Mouse (Mus musculus): ENCODE results near the gene Gm44965. TPM values are rescaled to one million over a fixed set of nuclear protein-coding genes. Genes with fewer than 3 reads are reported as not detected.
"Not testable (repeated sequence)": the region's sequence is repeated elsewhere in the genome, so short reads cannot be mapped to it uniquely, and the experiment has no call there.

Gm44965 gene
- total and polyA plus RNA-seq, 2 experiments from 2014 or later: not detected

GRCm38 (mm10) chr6:48608124-48608523, 14.4 kb downstream of the Gm44965 start:
- no peak overlapping the region for H3K4me2 ChIP-seq (ENCODE audit: low read depth)
- H3K36me3 ChIP-seq (ENCODE audit: insufficient read depth): peaks cover 3% of the 10 kb centered on the region; the same call in 1 of the 2 replicates
- no peak for TF ChIP-seq CTCF (IDR thresholded peaks at IDR 0.05; ENCODE audit: low read depth)
- no peak overlapping the region for H3K27ac ChIP-seq (ENCODE audit: low read depth, low read length)
- H3K4me1 ChIP-seq (ENCODE audit: insufficient read depth): 0 out of 2 replicates have a peak, but pooled peaks cover 2% of the 10 kb centered on the region
- WGBS: 57% methylated on average over 2 of the region's 2 CpGs
- no peak overlapping the region for H3K9ac ChIP-seq
- ATAC-seq (no peak), DNase-seq (no peak)
- no peak overlapping the region for H3K4me3 ChIP-seq (ENCODE audit: low read depth, low read length)
- no peaks in the 10 kb centered on the region for H3K27me3 ChIP-seq (ENCODE audit: insufficient read depth, low read length)
- H3K9me3 ChIP-seq (ENCODE audit: low read length): no peaks in the 10 kb centered on the region

GRCm38 (mm10) chr6:48609512-48609911, 15.8 kb downstream of the Gm44965 start:
- DNase-seq (no peak), ATAC-seq (no peak)
- peaks cover 11% of the 10 kb centered on the region for H3K36me3 ChIP-seq (ENCODE audit: insufficient read depth)
- 73% methylated on average over 7 of the region's 7 CpGs for WGBS
- no peaks in the 10 kb centered on the region for H3K4me1 ChIP-seq (ENCODE audit: insufficient read depth)
- no peak overlapping the region for H3K4me3 ChIP-seq (ENCODE audit: low read depth, low read length)
- TF ChIP-seq CTCF (IDR thresholded peaks at IDR 0.05; ENCODE audit: low read depth): no peak
- H3K4me2 ChIP-seq (ENCODE audit: low read depth): no peak overlapping the region
- H3K9me3 ChIP-seq (ENCODE audit: low read length): no peaks in the 10 kb centered on the region
- no peaks in the 10 kb centered on the region for H3K27me3 ChIP-seq (ENCODE audit: insufficient read depth, low read length)
- no peak overlapping the region for H3K27ac ChIP-seq (ENCODE audit: low read depth, low read length)
- H3K9ac ChIP-seq: no peak overlapping the region

DNA sequence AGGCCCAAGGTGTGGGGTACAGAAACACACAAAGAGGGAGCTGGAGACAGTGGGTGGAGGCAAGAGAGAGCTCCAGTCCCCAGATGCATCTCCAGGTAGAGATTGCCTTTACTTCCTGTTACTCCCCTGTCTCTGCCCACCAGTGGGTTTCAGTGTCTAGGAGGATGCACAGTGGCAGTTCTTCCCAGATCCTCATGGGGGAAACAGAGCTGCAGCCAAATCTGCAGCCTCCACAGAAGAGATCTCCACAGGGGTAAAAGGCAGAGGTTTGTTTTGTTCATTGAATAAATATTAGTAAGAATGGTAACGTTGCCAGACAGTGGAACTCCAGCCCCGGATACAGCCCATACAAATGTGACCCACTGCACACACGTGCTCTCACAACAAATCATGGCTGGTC, 16.9 kb downstream of the Gm44965 start:
- 0 out of 2 replicates have a peak, but pooled peaks have one; percentile 32 for ATAC-seq
- no peaks in the 10 kb centered on the region for H3K27me3 ChIP-seq (ENCODE audit: insufficient read depth, low read length)
- no peak overlapping the region for H3K4me3 ChIP-seq (ENCODE audit: low read depth, low read length)
- H3K27ac ChIP-seq (ENCODE audit: low read depth, low read length): no peak overlapping the region
- H3K4me2 ChIP-seq (ENCODE audit: low read depth): no peak overlapping the region
- no peak overlapping the region for H3K9ac ChIP-seq
- TF ChIP-seq CTCF (IDR thresholded peaks at IDR 0.05; ENCODE audit: low read depth): peak; percentile 13; the same call in 1 of the 2 replicates
- peaks cover 11% of the 10 kb centered on the region for H3K36me3 ChIP-seq (ENCODE audit: insufficient read depth)
- 85% methylated on average over 3 of the region's 3 CpGs for WGBS
- no peaks in the 10 kb centered on the region for H3K4me1 ChIP-seq (ENCODE audit: insufficient read depth)
- no peak for DNase-seq
- H3K9me3 ChIP-seq (ENCODE audit: low read length): no peaks in the 10 kb centered on the region

DNA sequence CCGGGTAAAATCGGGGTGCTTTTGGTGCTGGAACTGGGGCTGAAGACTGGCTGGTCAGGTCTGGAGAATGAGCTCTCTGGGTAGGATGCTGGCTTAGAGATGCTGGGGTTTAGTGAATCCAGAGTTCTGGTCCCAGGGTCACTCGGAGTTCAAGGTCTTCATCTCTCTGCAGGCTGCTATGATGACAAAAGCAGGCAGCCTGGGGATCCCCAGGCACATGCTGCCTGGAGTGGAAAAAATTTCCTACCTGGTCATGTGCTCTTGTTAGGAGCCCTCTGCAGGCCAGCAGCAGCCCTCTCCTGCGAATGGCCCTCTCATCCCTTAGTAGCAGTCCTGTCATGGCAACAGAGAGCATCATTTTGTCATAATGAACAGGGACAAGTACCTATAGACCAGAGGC, 19.7 kb downstream of the Gm44965 start:
- Histone ChIP-seq H3K9ac (no peak overlapping the region), H3K27me3 (ENCODE audit: insufficient read depth, low read length) (no peaks in the 10 kb centered on the region), H3K4me1 (ENCODE audit: insufficient read depth) (no peaks in the 10 kb centered on the region), H3K4me2 (ENCODE audit: low read depth) (no peak overlapping the region), H3K4me3 (ENCODE audit: low read depth, low read length) (no peak overlapping the region), H3K9me3 (ENCODE audit: low read length) (no peaks in the 10 kb centered on the region), H3K27ac (ENCODE audit: low read depth, low read length) (no peak overlapping the region), H3K36me3 (ENCODE audit: insufficient read depth) (peaks cover 22% of the 10 kb centered on the region)
- 86% methylated on average over 4 of the region's 4 CpGs for WGBS
- no peak for ATAC-seq
- no peak for TF ChIP-seq CTCF (IDR thresholded peaks at IDR 0.05; ENCODE audit: low read depth)
- DNase-seq: no peak

- no peak for TF ChIP-seq CTCF (IDR thresholded peaks at IDR 0.05; ENCODE audit: low read depth)
- WGBS: 94% methylated on average over 5 of the region's 5 CpGs
- no peak overlapping the region for H3K27ac ChIP-seq (ENCODE audit: low read depth, low read length)
- H3K9me3 ChIP-seq (ENCODE audit: low read length): no peaks in the 10 kb centered on the region
- no peak overlapping the region for H3K9ac ChIP-seq
- H3K4me1 ChIP-seq (ENCODE audit: insufficient read depth): no peaks in the 10 kb centered on the region
- no peak overlapping the region for H3K4me2 ChIP-seq (ENCODE audit: low read depth)
- H3K36me3 ChIP-seq (ENCODE audit: insufficient read depth): peaks cover 30% of the 10 kb centered on the region
- ATAC-seq: no peak
- no peak overlapping the region for H3K4me3 ChIP-seq (ENCODE audit: low read depth, low read length)
- H3K27me3 ChIP-seq (ENCODE audit: insufficient read depth, low read length): no peaks in the 10 kb centered on the region
- no peak for DNase-seq
These were observed 21.0 kb downstream of the Gm44965 start for GRCm38 (mm10) chr6:48614756-48615155.

GRCm38 (mm10) chr6:48620031-48620430, 26.3 kb downstream of the Gm44965 start:
- no peaks in the 10 kb centered on the region for H3K9me3 ChIP-seq (ENCODE audit: low read length)
- H3K4me1 ChIP-seq (ENCODE audit: insufficient read depth): no peaks in the 10 kb centered on the region
- no peak for TF ChIP-seq CTCF (IDR thresholded peaks at IDR 0.05; ENCODE audit: low read depth)
- H3K27me3 ChIP-seq (ENCODE audit: insufficient read depth, low read length): no peaks in the 10 kb centered on the region
- no peak overlapping the region for H3K27ac ChIP-seq (ENCODE audit: low read depth, low read length)
- no peak overlapping the region for H3K9ac ChIP-seq
- H3K4me2 ChIP-seq (ENCODE audit: low read depth): no peak overlapping the region
- DNase-seq: no peak
- H3K4me3 ChIP-seq (ENCODE audit: low read depth, low read length): no peak overlapping the region
- H3K36me3 ChIP-seq (ENCODE audit: insufficient read depth): peaks cover 32% of the 10 kb centered on the region
- no peak for ATAC-seq
- 97% methylated on average over 30 of the region's 30 CpGs for WGBS

DNA sequence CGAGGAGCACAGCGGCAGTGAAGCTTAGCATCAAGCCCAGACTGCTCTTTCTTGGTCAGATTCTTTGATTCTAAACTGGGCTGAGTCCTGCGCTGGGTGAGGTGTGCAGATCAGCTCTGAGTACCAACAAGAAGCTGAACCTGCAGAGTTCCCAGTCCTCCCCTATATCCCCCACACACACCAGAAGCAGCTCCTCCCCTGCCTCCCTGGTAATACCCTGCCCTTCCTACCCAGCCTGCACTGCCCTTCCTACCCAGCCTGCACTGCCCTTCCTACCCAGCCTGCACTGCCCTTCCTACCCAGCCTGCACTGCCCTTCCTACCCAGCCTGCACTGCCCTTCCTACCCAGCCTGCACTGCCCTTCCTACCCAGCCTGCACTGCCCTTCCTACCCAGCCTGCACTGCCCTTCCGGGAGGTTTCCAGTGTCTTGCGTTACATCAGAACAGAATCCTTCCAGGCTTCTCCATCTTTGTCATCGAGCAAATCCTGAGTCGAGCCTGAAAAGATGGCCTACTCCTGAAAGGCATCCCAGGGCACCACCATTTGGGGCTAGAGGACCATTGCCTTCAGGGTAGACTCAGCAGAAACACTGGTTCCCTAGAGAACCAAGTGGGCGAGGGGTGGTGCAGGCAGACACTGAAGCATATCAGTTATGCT, 28.6 kb downstream of the Gm44965 start:
- H3K4me2 ChIP-seq (ENCODE audit: low read depth); H3K9me3 ChIP-seq (ENCODE audit: low read length); H3K4me1 ChIP-seq (ENCODE audit: insufficient read depth); H3K9ac ChIP-seq; H3K27me3 ChIP-seq (ENCODE audit: insufficient read depth, low read length); ATAC-seq; DNase-seq; H3K4me3 ChIP-seq (ENCODE audit: low read depth, low read length); H3K27ac ChIP-seq (ENCODE audit: low read depth, low read length): not testable (repeated sequence)
- peaks cover 30% of the 10 kb centered on the region for H3K36me3 ChIP-seq (ENCODE audit: insufficient read depth)
- WGBS: 92% methylated on average over 8 of the region's 8 CpGs

Measured in forebrain, postnatal 0 days (tissue).